Mouse (Mus musculus): ENCODE measurements around the gene Ak5.
"Not testable (repeated sequence)": the region's sequence is repeated elsewhere in the genome, so short reads cannot be mapped to it uniquely, and the experiment has no call there.

Gene Ak5

DNA sequence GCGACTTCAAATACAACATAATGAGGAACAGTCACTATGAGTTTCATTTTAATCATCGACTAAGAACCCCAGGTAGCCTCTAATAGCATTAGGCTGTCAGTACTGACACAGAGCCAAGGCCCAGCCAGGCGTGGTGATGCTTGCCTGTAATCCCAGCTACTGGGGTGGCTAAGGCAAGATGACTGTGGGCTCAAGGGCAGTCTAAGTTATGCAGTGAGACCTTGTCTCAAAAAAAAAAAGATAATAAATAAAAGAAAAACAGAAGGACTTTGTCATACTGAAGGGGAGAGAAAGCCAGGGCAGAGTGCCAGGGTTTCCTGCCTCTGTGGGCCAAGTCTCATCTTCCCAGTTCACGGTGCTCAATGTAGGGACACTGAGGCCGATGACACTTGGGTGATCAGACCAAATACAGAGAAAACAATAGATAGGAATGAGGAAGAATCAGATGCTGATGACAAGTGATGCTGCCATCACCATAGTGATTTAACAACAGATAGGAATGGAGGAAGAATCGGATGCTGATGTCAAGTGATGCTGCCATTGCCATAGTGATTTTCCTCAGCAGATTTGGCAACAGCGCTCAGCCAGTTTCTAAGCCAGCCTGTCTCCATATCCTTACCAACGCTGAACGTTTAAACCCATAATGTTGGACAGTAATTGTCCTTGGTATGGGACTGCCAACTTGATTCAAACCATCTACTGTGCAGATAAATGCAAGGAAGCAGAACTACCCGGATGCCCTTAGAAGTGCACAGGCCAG is 42.9 kb downstream of the Ak5 start:
- no peak for DNase-seq

GRCm38 (mm10) chr3:152620534-152620933 is 47.6 kb downstream of the Ak5 start:
- no peak for DNase-seq

- DNase-seq, result no peak
Observed at GRCm38 (mm10) chr3:152620058-152620457, 48.1 kb downstream of the Ak5 start.

- DNase-seq, result no peak
Observed at GRCm38 (mm10) chr3:152609076-152609475, 59.1 kb downstream of the Ak5 start.

- DNase-seq, result no peak
Observed at GRCm38 (mm10) chr3:152605849-152606248, 62.3 kb downstream of the Ak5 start.

DNA sequence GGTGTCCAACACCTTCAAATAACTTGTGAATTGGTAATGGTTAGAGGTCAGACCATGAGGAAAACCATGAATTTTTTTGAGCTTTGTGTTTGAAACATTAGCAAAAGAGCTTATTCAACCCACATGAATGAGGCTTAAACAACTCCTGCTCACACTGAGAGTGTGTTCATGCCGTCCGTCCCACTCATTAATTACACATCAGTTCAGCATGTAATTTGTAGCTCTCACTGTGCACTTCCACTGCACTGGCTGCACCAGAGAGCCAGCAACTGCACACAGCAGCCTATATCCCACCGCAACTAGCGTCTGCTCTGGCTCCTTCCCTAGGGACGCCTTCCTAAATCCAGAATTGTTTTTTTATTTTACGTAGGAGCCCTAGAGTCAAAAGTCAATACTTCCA is 68.5 kb downstream of the Ak5 start:
- DNase-seq, result no peak

- DNase-seq, result no peak
Observed at GRCm38 (mm10) chr3:152596406-152597050, 71.6 kb downstream of the Ak5 start.

GRCm38 (mm10) chr3:152592767-152593425 is 75.3 kb downstream of the Ak5 start:
- no peak for DNase-seq

DNA sequence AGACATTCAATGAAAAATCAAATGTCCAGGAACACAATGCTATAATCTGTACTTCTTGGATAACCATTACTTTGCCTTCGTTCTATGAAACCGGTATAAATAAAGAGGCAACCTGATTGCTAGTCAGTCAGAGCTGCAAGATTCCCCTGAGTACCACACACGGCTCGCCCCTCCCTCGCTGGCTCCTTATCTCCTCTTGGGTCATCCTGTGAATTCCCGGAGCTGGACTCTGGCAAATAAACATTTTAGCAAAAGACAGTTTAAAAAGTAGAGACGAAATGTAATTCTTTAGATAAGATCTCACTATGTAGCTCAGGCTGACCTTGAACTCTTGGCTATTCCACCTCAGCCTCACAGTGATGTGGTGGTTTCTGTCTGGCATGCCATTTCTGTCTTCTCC is 77.7 kb downstream of the Ak5 start:
- no peak for DNase-seq

DNA sequence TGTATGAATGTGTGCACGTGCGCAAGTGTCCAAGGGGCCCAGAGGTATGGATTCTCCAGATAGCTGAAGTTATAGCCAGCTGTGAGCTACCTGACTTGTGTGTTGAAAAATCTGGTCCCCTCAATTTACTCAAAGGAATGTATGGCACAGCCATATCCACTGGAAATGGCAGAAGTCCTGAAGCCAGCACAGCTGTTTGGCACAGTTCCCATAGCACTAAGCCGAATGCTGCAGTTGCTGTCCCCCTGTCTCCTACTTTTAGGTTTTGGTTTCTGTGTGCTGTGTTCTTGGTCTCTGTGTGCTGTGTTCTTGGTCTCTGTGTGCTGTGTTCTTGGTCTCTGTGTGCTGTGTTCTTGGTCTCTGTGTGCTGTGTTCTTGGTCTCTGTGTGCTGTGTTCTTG is 79.1 kb downstream of the Ak5 start:
- not testable (repeated sequence) for DNase-seq

- DNase-seq, result no peak
Observed at GRCm38 (mm10) chr3:152587007-152587406, 81.2 kb downstream of the Ak5 start.

GRCm38 (mm10) chr3:152586191-152586590 is 82.0 kb downstream of the Ak5 start:
- DNase-seq, result no peak

DNA sequence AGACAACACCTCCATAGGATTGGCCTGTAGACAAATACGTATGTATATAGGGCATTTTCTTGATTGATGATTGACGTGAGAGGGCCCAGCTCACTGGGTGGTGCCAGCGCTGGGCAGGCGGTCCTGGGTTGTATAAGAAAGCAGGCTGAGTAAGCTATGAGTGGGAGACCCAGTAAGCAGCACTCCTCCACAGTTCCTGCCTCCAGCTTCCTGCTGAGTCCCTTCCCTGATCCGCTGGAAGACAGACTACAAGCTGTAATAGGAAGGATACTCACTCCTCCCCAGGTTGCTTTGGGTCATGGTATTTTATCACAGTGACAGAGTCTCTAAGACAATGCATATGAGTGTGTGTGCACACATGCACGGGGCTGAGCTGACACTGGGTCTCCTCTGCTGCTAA is 82.6 kb downstream of the Ak5 start:
- no peak for DNase-seq

DNA sequence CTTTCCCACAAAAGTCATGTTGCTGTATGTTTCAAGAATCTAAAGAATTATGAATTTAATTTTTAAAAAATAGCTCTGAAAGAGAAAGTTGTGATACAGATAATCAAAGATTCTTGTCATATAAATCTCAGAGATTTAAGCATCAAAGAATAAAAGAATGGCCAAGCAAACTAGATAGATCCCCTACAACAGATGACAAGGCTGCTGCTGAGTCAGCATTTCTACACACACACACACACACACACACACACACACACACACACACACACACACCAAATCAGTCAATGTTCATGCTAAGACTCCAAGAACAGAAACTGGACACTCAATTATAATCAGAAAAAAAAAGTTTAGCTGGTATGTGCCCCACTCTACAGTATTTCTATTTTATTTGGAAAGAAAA is 85.1 kb downstream of the Ak5 start:
- DNase-seq, result no peak

DNA sequence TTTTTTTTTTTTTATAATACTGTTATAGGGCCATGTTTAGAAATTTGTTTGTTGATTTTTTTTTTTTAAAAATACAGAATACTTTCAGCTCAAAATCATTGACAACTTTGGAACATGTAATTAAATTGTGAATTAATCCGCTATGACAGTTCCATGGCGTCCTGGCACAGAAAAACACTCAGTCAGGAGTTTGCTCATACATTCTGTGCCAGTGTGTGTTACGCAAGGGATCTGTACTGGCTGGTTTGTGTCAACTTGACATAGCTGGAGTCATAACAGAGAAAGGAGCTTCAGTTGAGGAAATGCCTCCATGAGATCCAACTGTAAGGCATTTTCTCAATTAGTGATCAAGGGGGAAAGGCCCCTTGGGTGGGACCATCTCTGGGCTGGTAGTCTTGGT is 86.3 kb downstream of the Ak5 start:
- DNase-seq, result not testable (repeated sequence)

GRCm38 (mm10) chr3:152579984-152580591 is 88.1 kb downstream of the Ak5 start:
- DNase-seq, result no peak

GRCm38 (mm10) chr3:152578282-152579228 is 89.6 kb downstream of the Ak5 start:
- no peak for DNase-seq

DNA sequence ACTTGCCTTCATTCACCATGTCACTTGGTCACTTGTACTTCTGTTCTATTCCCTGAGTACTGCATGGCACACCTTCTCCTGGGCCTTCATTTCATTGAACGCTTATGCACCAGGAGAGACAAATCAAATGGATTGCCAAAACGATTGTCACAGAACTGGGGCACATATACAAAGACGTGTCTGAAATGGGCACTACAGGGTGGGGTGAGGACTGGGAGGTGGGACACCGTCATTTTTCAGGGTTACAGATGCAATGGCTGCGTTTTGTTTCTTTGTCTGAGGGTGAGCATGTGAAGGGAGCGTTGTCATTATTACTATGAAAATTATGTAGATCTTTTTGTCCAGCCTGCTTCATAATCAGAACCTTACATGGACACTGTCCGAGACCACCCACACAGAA is 90.4 kb downstream of the Ak5 start:
- DNase-seq, result no peak

- DNase-seq, result no peak
Observed at GRCm38 (mm10) chr3:152577273-152577672, 90.9 kb downstream of the Ak5 start.

- peak; percentile 54 for DNase-seq
Observed at GRCm38 (mm10) chr3:152569242-152569605, 98.9 kb downstream of the Ak5 start.

DNA sequence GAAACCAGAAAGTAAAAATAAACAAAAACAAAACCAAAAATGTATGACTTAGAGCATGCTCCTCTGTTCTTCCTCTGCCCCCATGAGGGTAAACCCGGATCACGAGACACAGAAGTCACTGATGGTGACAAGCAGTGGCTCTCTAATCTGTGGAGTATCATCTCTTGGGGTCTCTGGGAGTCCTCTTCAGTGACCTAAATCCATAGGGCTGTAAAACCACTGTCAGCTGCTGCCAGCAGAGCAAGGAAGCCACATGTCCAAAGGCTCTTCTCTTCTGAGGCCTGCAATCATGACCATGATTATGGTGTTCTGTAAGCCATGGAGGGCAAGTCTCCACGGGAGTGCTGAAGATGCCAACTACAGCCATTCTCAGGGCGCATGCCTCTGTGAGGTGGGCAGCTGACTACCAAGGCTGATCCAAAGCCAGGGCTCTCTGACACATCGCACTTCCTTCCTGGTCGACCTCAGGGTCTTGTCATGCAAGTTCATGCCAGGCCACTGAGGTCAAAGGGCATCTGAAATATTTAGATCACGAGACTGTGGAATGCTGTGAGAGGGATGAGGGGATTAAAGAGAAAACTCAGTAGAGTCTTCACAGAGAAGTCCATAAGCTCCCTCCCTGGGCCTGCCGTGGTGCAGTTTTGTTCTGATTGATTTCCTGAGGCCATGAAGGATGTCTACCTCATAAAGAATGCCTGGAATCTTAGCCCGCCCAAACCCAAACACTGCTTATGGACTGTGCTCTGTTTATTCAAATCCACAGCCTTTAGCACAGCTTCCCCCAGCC is 99.5 kb downstream of the Ak5 start:
- DNase-seq, result no peak
